Mouse (Mus musculus): Measurements from ENCODE around the gene Alg13. TPM values are rescaled to one million over a fixed set of nuclear protein-coding genes. Genes with fewer than 3 reads are reported as not detected.

Gene Alg13
- total and polyA plus RNA-seq, 2 experiments: 4.9 to 6.4 TPM

DNA sequence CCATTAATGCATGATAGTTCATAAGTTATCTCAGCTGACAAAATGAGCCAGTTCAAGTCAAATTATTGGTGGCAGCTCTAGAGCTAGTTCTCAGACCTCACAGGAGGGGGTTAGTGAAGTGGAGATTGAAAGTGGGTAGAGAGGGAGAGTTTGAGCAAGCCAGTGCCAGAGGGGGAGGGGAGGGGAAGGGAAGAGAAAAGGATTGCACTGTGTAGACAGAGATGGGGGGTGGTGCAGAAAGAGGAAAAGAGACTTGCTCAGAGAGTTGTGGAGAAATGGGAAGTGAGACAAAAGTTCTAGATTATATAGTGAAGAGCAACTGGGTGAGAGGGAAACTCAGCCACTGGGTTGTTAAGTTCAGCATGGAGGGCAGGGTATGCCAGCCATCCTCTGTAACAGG, 20.8 kb downstream of the Alg13 start:
- Histone ChIP-seq H3K27me3 (ENCODE audit: control insufficient read depth, insufficient read depth, low read length) (no peaks in the 10 kb centered on the region), H3K79me2 (ENCODE audit: control insufficient read depth, insufficient read depth, low read length) (no peaks in the 10 kb centered on the region), H3K27ac (replicated peaks; ENCODE audit: insufficient read depth, low read depth, low read length) (no peak overlapping the region), H3K9ac (ENCODE audit: low read depth, low read length) (no peak overlapping the region), H3K4me1 (ENCODE audit: control insufficient read depth, insufficient read depth, low read length) (no peaks in the 10 kb centered on the region), H3K36me3 (ENCODE audit: control insufficient read depth, insufficient read depth, low read length) (no peaks in the 10 kb centered on the region), H3K4me3 (ENCODE audit: insufficient read depth, low read depth, low read length) (no peak overlapping the region)
- TF ChIP-seq CTCF (IDR thresholded peaks at IDR 0.05; ENCODE audit: low read depth, low read length): no peak
- TF ChIP-seq POLR2A (IDR thresholded peaks at IDR 0.05; ENCODE audit: extremely low read depth, insufficient read depth, low read length): no peak
- peak; percentile 3 for DNase-seq (ENCODE audit: extremely low read depth, low read depth, low spot score)

DNA sequence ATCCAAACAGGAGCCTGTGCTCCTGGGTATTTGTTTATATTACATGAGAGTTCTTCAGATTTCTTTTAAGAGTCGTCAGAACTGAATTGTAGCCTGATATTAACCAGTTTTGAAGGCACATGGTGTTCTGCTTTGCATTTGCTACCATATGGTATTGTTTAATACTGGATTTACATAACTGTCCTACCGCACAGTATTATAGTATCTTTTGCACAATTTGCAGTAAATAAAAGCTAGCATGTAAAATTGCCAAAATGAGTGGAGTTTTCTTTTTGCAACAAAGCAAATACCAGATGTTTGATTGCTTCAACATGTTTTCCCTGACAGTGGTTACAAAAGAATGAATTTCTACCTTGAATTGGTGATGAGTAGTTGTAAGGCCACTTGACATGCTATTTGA, 56.6 kb downstream of the Alg13 start:
- no peak for DNase-seq (ENCODE audit: extremely low read depth, low read depth, low spot score)
- Histone ChIP-seq H3K9ac (ENCODE audit: low read depth, low read length) (no peak overlapping the region), H3K4me3 (ENCODE audit: insufficient read depth, low read depth, low read length) (no peak overlapping the region), H3K36me3 (ENCODE audit: control insufficient read depth, insufficient read depth, low read length) (no peaks in the 10 kb centered on the region; the same call in 1 of the 2 replicates), H3K79me2 (ENCODE audit: control insufficient read depth, insufficient read depth, low read length) (no peaks in the 10 kb centered on the region), H3K27ac (replicated peaks; ENCODE audit: insufficient read depth, low read depth, low read length) (no peak overlapping the region), H3K27me3 (ENCODE audit: control insufficient read depth, insufficient read depth, low read length) (no peaks in the 10 kb centered on the region), H3K4me1 (ENCODE audit: control insufficient read depth, insufficient read depth, low read length) (no peaks in the 10 kb centered on the region)
- no peak for TF ChIP-seq POLR2A (IDR thresholded peaks at IDR 0.05; ENCODE audit: extremely low read depth, insufficient read depth, low read length)
- WGBS: 75% methylated on average over 2 of the region's 2 CpGs

DNA sequence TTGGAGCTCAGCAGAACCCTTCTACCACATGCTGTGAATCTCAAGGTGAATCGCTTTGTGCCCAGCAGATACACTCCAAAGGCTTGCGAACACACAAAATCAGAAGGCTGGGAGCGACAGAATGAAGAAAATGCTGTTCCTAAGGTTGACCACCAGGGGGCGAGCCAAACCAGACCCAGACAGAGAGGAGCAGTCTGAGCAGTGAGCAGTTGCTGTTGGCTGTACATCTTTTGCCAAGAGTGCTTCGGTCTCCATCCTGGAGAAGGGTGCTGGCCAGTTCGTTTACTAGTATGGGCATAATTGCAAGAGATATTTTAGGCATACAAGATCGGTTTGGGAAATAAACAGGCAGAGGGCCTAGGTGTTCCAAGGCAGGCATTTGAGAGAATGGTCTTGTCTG, 85.9 kb downstream of the Alg13 start:
- Histone ChIP-seq H3K4me1 (ENCODE audit: control insufficient read depth, insufficient read depth, low read length) (no peaks in the 10 kb centered on the region), H3K27ac (replicated peaks; ENCODE audit: insufficient read depth, low read depth, low read length) (no peak overlapping the region), H3K79me2 (ENCODE audit: control insufficient read depth, insufficient read depth, low read length) (no peaks in the 10 kb centered on the region), H3K27me3 (ENCODE audit: control insufficient read depth, insufficient read depth, low read length) (no peaks in the 10 kb centered on the region), H3K9ac (ENCODE audit: low read depth, low read length) (no peak overlapping the region), H3K4me3 (ENCODE audit: insufficient read depth, low read depth, low read length) (no peak overlapping the region), H3K36me3 (ENCODE audit: control insufficient read depth, insufficient read depth, low read length) (no peaks in the 10 kb centered on the region)
- WGBS: 17% methylated on average over 7 of the region's 7 CpGs
- peak; percentile 27 for DNase-seq (ENCODE audit: extremely low read depth, low read depth, low spot score)
- TF ChIP-seq CTCF (IDR thresholded peaks at IDR 0.05; ENCODE audit: low read depth, low read length) (peak; percentile 75), POLR2A (IDR thresholded peaks at IDR 0.05; ENCODE audit: extremely low read depth, insufficient read depth, low read length) (no peak)

DNA sequence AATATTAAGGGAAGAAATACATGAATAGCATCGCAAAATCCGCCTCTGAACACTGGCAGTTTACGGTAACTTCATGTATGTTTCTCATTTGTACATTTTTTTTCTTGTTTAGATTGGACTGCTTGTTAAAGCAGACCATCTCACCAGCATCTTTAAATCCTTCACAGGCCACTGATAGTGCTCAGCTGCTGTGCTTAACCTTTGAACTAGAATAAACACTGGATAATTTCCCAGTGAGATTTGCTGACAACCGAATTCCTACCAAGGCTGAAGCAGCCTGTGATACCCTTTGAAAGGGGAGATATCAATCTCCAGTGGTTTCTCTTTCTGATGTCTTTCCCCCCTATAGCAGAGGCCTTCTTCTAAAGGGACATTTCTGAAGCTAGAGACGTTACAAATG, 90.4 kb downstream of the Alg13 start:
- WGBS: 45% methylated on average over 5 of the region's 5 CpGs
- DNase-seq (ENCODE audit: extremely low read depth, low read depth, low spot score): peak; percentile 15

DNA sequence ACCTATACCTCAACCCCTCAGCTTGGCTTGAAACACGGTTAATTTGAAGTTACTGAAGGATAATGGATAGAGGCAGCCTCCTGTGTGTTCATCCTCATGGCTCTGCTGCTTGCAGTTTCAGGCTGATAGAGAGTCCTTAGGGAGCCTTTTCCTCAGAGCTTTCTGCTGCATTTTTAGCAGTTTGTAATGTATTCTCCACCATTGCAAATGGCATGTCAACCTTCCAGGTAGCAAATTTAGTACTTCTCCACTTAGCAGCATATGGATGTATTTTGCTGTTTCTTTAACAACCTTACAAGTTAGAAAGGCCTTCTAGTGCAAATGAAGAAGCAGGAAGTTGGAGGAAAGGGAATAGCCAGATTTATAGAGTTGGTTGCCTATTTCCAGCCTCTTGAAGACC, 102.7 kb downstream of the Alg13 start:
- Histone ChIP-seq H3K79me2 (ENCODE audit: control insufficient read depth, insufficient read depth, low read length) (no peaks in the 10 kb centered on the region), H3K9ac (ENCODE audit: low read depth, low read length) (no peak overlapping the region), H3K27ac (replicated peaks; ENCODE audit: insufficient read depth, low read depth, low read length) (no peak overlapping the region), H3K27me3 (ENCODE audit: control insufficient read depth, insufficient read depth, low read length) (no peaks in the 10 kb centered on the region), H3K36me3 (ENCODE audit: control insufficient read depth, insufficient read depth, low read length) (no peaks in the 10 kb centered on the region), H3K4me3 (ENCODE audit: insufficient read depth, low read depth, low read length) (no peak overlapping the region), H3K4me1 (ENCODE audit: control insufficient read depth, insufficient read depth, low read length) (no peaks in the 10 kb centered on the region)
- 81% methylated on average over 1 of the region's 1 CpGs for WGBS
- no peak for DNase-seq (ENCODE audit: extremely low read depth, low read depth, low spot score)
- TF ChIP-seq CTCF (IDR thresholded peaks at IDR 0.05; ENCODE audit: low read depth, low read length) (no peak), POLR2A (IDR thresholded peaks at IDR 0.05; ENCODE audit: extremely low read depth, insufficient read depth, low read length) (no peak)

More for the DNA sequence above, 90.4 kb downstream of the Alg13 start:
- Histone ChIP-seq H3K79me2 (ENCODE audit: control insufficient read depth, insufficient read depth, low read length) (no peaks in the 10 kb centered on the region), H3K27me3 (ENCODE audit: control insufficient read depth, insufficient read depth, low read length) (no peaks in the 10 kb centered on the region), H3K4me3 (ENCODE audit: insufficient read depth, low read depth, low read length) (no peak overlapping the region), H3K27ac (replicated peaks; ENCODE audit: insufficient read depth, low read depth, low read length) (no peak overlapping the region), H3K9ac (ENCODE audit: low read depth, low read length) (no peak overlapping the region), H3K36me3 (ENCODE audit: control insufficient read depth, insufficient read depth, low read length) (no peaks in the 10 kb centered on the region), H3K4me1 (ENCODE audit: control insufficient read depth, insufficient read depth, low read length) (no peaks in the 10 kb centered on the region)
- TF ChIP-seq CTCF (IDR thresholded peaks at IDR 0.05; ENCODE audit: low read depth, low read length) (no peak), POLR2A (IDR thresholded peaks at IDR 0.05; ENCODE audit: extremely low read depth, insufficient read depth, low read length) (no peak)

DNA sequence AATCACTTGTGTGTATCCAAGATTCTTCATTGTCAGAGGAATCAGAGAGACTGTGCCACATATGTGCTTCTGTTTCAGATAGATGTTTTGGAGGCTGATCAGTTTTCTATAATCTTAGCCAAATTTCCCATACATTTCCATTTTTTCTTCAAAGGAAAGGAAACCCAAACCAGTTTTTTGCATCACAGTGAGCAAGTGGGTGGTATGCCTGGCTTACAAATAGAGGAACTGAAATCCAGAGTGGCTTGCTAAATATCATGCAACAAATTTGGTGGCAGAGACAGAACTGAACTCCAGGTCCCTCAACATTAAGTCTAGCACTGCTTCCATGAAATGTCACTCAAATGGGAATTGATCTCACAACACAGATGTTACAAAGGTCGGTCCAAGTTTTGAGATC, 103.5 kb downstream of the Alg13 start:
- Histone ChIP-seq H3K4me1 (ENCODE audit: control insufficient read depth, insufficient read depth, low read length) (no peaks in the 10 kb centered on the region), H3K79me2 (ENCODE audit: control insufficient read depth, insufficient read depth, low read length) (no peaks in the 10 kb centered on the region), H3K9ac (ENCODE audit: low read depth, low read length) (no peak overlapping the region), H3K4me3 (ENCODE audit: insufficient read depth, low read depth, low read length) (no peak overlapping the region), H3K27ac (replicated peaks; ENCODE audit: insufficient read depth, low read depth, low read length) (no peak overlapping the region), H3K36me3 (ENCODE audit: control insufficient read depth, insufficient read depth, low read length) (no peaks in the 10 kb centered on the region), H3K27me3 (ENCODE audit: control insufficient read depth, insufficient read depth, low read length) (no peaks in the 10 kb centered on the region)
- no peak for DNase-seq (ENCODE audit: extremely low read depth, low read depth, low spot score)
- 91% methylated on average over 1 of the region's 1 CpGs for WGBS
- TF ChIP-seq CTCF (IDR thresholded peaks at IDR 0.05; ENCODE audit: low read depth, low read length) (no peak), POLR2A (IDR thresholded peaks at IDR 0.05; ENCODE audit: extremely low read depth, insufficient read depth, low read length) (no peak)
